Mouse (Mus musculus) activated CD4-positive, CD25-positive, alpha-beta regulatory T cell, adult 9 weeks (primary cell): ENCODE measurements around the gene Gbx2. TPM values are rescaled to one million over a fixed set of nuclear protein-coding genes. Genes with fewer than 3 reads are reported as not detected.

Experiments
- polyA plus RNA-seq: library from polyadenylated mRNA; unstranded; fragments of 100-300 nt; shearing (Covaris generic); gene quantifications from one replicate; pipeline ENCODE4 v1.2.1, GENCODE M21; 2017

The Gbx2 gene
- not detected for polyA plus RNA-seq

GRCm38 (mm10) chr1:89931120-89931519, at the start of gene Gbx2:
TSS of gene Gbx2 (minus strand) at chr1:89931179.

Other genes with a start within 250 kb of the Gbx2 start
- gene Asb18, start 83.5 kb upstream of the Gbx2 start, polyA plus RNA-seq = not detected
- not detected for gene Iqca, start 222.2 kb upstream of the Gbx2 start, polyA plus RNA-seq